Mouse (Mus musculus) ovary, postnatal 10 days (tissue): Measurements from ENCODE around the gene Chit1.

Experiments used
- DNase-seq: peaks from one replicate; pipeline ENCODE4 v3.0.0; 2022; ENCODE audit warnings: low spot score

Chit1 gene

DNA sequence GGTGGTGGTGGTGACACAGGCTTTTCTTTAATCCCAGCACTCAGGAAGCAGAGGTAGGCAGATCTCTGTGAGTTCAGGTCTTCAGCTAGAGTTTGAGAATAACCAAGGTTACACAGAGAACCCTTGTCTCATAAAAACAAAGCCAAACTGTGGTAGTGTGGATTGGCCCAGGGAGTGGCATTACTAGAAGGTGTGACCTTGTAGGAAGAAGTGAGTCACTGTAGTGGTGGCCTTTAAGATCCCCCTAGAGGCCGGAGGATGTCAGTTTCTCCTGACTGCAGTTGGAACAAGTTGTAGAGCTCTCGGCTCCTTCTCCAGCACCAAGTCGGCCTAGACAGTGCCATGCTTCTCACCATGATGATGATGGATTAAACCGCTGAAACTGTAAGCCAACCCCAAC lies at the start of gene Chit1:
TSS of gene Chit1 (plus strand) at position 264 of the 400 bp plus-strand sequence.
- DNase-seq = no peak

DNA sequence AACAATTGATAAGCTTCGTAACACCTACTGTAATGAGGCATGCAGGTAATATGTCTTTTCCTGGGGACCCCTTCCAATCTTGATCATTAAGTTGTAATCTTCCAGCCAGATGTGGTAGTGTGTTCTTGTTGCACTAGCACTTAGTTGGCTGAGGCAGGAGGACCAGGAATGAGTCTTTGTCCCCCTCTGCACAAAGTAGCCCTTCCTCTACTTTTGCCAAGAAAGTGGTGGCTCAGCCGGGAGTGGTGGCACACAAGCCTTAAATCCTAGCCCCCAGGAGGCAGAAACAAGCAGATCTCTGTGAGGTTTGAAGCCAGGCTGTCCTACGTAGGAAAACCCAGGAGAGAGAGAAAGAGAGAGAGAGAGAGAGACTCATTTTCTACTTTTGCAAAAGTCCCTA lies 49.1 kb upstream of the Chit1 start:
- no peak for DNase-seq

DNA sequence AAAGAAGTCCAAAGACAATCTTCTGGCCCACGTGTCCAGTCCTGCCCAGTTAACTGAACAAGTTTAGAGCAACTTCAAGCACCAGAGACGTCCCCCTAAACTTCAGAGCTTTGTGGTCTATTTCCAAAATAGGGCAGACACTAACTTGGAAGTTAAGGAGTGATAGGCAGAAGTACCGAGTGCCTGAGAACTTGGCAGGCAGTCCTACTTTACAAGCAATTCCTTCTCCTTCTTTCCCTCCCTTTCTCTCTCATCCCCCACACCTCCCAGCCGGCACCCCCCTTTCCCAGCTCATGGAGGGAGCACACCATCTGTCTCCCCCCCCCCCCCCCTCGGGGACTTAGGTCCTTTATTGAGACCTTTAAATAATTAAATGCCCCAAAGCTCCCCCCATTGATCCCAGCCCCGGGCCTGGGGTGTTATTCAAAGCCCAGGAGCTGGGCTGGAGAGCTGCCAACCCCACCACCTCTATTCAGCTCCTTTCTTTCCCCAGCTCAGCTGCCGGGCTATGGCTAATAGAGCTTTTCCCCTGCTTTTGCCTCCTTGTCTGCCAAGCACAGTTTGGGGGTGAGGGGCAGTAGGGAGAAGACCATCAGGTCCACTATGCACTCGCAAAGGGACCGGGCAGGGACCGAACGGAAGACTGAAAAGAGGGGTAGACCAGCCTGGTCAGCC lies 48.5 kb upstream of the Chit1 start:
- no peak for DNase-seq

- DNase-seq = no peak
These were observed 47.8 kb upstream of the Chit1 start for GRCm38 (mm10) chr1:134063086-134063772.

DNA sequence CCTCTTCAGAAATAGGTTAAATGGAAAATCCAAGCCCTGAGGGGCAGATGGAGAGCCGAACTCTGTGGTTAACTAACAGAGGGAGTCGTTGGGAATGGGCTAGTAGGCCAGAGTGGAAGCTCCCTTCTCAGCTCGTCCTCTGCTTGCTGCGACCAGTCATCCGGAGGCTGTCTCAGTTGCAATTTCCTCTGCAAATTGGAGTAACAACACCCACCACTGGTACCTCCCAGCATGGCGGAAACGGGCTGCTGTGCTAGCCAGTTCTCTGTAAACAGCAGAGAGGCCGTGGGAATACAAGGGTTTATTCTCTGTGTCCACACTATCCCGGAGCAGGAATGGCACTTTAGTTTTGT lies 47.3 kb upstream of the Chit1 start:
- no peak for DNase-seq

GRCm38 (mm10) chr1:134064296-134064831 lies 46.7 kb upstream of the Chit1 start:
- no peak for DNase-seq

GRCm38 (mm10) chr1:134065241-134065809 lies 45.7 kb upstream of the Chit1 start:
- no peak for DNase-seq

DNA sequence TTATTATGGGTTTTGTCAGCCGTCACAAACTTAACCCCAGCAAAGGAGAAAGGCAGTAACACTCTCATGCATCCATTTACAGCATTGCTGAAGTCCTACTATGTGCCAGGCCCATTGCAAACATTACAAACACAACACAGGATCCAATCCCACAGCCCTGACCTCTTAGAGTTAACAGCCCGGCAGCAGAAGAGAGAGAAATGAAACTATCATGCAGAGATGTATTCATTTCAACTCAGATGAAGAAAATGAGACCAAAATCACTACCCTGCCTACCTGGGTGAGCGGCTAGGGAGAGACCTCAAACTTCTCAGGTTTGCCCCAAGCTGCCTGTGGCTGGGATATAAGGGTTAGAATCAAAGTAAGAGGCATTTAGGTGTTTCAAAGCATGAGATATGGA lies 44.5 kb upstream of the Chit1 start:
- no peak for DNase-seq

DNA sequence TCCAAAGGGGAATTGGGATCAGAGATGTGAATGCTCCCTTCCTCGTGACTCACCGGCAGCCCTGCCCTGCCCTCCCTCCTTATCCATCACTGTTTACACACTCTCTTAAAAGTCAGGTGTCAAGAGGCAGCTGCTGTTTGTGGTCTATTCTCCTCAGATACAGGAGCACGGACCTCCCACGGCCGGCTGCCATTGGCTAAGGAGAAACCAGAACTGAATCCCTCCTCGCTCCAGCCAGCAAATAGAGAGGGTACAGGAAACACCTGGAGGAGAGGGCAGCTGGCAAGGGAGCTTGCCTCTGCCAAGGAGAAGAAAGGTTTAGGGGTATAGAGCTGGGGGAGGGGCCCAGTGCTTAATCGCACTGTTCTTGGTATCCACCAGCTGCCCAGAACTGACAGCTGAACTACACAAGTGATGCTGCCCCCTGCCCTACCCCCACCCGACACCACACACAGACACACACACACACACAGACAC lies 43.9 kb upstream of the Chit1 start:
- no peak for DNase-seq

DNA sequence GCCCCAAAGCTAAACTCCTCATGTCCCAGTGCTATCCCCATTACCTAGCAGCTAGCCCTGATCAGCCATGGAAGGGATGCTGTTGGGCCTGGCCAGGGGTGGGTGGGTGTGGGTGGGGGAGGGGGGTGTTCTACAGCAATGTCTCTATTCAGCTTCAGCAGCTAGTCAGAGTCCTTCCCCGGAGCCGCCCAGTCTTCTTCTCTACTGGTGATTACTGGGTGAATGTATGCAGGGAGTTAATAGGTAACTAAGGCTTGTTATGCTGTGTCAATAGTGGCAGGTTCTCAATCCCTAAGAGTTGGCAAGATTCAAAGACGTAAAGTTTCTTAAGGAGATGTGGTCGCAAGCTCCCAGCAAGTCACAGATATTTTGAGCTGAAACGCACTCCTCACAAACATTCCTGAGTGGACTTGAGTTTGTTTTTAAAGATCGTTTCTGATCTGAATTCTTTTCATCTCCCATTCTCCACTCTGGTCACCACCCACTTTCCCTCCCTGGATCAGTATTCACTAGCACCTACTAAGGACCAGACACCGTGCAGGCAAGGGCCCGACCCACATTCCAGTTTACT lies 40.9 kb upstream of the Chit1 start:
- no peak for DNase-seq

GRCm38 (mm10) chr1:134071411-134072018 lies 39.5 kb upstream of the Chit1 start:
- DNase-seq = no peak

GRCm38 (mm10) chr1:134073061-134073564 lies 37.9 kb upstream of the Chit1 start:
- no peak for DNase-seq

DNA sequence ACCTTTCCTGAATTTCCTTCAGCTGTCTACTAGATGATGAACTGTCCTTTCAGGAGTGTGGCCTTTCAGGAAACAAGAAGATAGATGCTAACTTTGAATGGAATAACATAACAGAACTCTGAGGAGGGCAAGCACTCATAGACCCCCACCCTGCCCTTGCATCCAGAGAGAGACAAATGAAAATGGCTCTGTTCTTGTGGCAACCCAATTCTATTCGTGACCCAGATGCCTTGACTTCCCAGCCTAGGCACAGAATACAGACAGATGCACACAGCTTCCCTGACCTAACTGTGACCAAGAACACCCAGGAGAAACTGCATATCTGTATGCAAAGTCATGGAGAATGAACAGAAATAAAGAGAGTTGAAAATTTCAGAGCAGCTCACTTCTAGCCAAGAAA lies 37.4 kb upstream of the Chit1 start:
- no peak for DNase-seq

DNA sequence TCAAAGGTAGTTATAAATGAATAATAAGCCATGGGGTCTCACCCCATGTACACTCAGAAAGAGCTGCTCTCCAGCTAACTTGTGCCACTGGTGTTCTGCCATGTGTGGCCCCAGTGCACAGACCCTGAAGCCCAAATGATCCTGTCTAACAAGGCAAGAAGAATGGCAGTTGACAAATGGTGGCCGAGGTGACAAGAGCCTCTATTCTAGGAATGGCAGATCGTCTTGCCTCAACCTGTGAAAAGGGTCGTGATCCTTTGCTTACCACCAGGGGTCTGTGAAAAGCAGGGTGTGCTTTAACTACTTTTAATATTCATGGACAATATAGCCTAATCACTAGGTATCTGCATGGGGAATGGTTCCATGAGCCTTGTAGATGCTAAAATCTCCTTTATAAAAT lies 36.9 kb upstream of the Chit1 start:
- DNase-seq = no peak

- no peak for DNase-seq
These were observed 36.4 kb upstream of the Chit1 start for GRCm38 (mm10) chr1:134074606-134075005.

DNA sequence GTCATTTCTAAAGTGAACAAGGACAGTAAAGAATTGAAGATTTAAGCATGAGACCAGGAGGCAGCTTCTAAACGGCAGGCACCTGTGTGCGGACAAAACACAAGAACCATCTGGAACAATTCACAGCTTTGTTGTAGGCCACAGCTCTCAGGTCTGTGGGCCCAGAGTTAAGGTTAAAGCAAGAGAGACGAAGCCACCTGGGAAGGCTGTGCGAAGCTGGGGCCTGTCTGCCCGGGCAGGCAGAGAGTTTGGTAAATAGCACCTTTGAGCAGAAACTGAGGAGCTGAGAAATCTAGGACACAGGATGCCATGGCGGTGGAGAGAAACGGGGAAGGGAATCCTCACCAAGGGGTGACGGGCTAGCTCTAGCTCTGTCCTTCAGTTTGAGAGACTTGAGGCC lies 35.5 kb upstream of the Chit1 start:
- DNase-seq = no peak

GRCm38 (mm10) chr1:134076789-134077188 lies 34.3 kb upstream of the Chit1 start:
- no peak for DNase-seq

DNA sequence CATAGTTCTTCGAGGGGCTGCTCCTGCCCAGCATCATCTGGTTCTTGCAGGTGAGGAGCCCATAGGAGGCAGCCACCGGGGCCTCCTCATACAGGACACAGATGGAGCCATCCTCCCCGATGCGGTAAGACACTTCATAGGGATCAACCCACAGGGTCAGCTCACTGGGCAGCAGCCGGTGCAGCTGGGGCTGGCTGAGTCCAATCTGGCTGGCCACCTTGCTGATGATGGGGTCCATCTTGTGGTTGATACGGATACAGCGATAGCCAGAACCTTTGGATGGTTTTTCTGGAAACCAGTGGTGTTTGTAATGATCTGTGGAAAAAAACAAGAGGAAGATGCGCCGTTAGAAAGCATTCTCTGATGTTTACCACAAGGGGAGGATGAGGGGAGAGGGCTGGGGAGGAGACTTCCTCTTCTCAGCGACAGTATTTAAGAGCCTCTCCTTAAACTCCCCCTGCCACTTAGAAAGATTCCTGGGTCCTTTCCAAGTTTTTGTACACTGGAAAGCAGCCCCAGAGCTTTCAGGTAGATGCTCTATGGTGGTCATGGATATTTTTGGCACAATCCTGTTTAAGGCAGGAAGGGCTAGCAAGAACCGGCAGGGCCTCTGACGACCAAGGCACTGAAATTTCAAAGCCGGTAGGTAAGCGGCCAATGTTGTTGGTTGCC lies 33.5 kb upstream of the Chit1 start:
- no peak for DNase-seq

- no peak for DNase-seq
These were observed 32.8 kb upstream of the Chit1 start for GRCm38 (mm10) chr1:134078061-134078795.

DNA sequence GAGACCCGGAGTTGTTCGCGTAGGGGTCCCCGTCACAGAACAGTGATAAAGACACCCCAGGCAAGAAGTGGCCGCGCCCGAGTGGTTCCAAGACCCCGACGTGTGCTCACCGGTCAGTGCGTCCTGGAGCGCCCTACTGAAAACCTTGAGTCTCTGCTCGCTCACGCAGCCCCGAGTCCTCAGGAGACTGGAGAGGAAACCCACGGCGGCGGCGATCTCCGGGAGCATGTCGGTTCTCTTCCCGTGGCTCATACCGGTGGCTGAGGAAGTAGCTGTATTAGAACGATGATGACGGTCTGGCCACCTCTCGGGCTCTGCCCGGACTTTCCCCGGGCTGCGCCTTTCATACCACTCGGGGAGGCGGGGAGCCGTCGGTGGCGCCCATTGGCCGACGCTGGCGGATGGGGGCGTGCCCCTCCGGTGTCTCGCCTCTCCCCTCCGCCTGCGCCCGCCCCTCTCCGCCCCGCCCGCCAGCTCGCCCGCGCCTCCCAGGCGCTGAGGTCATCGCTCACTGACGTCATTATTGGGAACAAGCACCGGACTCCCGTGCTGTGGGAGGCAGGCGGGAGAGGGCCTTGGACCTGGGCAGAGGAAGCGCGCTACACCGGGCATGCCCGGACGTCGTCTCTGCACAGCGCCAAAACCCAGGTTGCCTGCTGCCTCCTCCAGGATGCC lies 32.1 kb upstream of the Chit1 start, which contains the start of gene Btg2:
TSS of gene Btg2 (minus strand) at position 319 of the 675 bp plus-strand sequence.
- DNase-seq = peak; percentile 93
